Mouse (Mus musculus): ENCODE data around the gene Cmip. TPM values are rescaled to one million over a fixed set of nuclear protein-coding genes. Genes with fewer than 3 reads are reported as not detected.

Cmip gene
- polyA plus RNA-seq, 1 experiment = not detected

GRCm38 (mm10) chr8:117333619-117334018 is 76.8 kb downstream of the Cmip start:
- 51% methylated on average over 6 of the region's 6 CpGs for WGBS
- Histone ChIP-seq H3K27ac (ENCODE audit: insufficient read depth, low read depth, low read length) (peak overlapping the region; percentile 54), H3K4me3 (ENCODE audit: insufficient read depth, low read depth, low read length) (no peak overlapping the region), H3K4me1 (ENCODE audit: control insufficient read depth, insufficient read depth, low read length) (peaks cover 55% of the 10 kb centered on the region)
- TF ChIP-seq CTCF (IDR thresholded peaks at IDR 0.05; ENCODE audit: insufficient read depth, low read depth, low read length) = no peak

- Histone ChIP-seq H3K4me3 (ENCODE audit: insufficient read depth, low read depth, low read length) (no peak overlapping the region), H3K4me1 (ENCODE audit: control insufficient read depth, insufficient read depth, low read length) (peaks cover 50% of the 10 kb centered on the region), H3K27ac (ENCODE audit: insufficient read depth, low read depth, low read length) (peak overlapping the region; percentile 55)
- TF ChIP-seq POLR2A (IDR thresholded peaks at IDR 0.05; ENCODE audit: insufficient read depth, low read depth, low read length) (no peak), CTCF (IDR thresholded peaks at IDR 0.05; ENCODE audit: insufficient read depth, low read depth, low read length) (no peak)
- WGBS = 71% methylated on average over 10 of the region's 10 CpGs
Measured at GRCm38 (mm10) chr8:117334058-117334747, 77.3 kb downstream of the Cmip start.

GRCm38 (mm10) chr8:117334748-117335393 is 78.0 kb downstream of the Cmip start:
- no peak for TF ChIP-seq POLR2A (IDR thresholded peaks at IDR 0.05; ENCODE audit: insufficient read depth, low read depth, low read length)
- TF ChIP-seq CTCF (IDR thresholded peaks at IDR 0.05; ENCODE audit: insufficient read depth, low read depth, low read length) = no peak
- H3K4me3 ChIP-seq (ENCODE audit: insufficient read depth, low read depth, low read length) = no peak overlapping the region
- H3K27ac ChIP-seq (ENCODE audit: insufficient read depth, low read depth, low read length) = peak overlapping the region; percentile 73
- peaks cover 50% of the 10 kb centered on the region for H3K4me1 ChIP-seq (ENCODE audit: control insufficient read depth, insufficient read depth, low read length)
- 25% methylated on average over 14 of the region's 14 CpGs for WGBS

GRCm38 (mm10) chr8:117335423-117335822 is 78.6 kb downstream of the Cmip start:
- no peak for TF ChIP-seq CTCF (IDR thresholded peaks at IDR 0.05; ENCODE audit: insufficient read depth, low read depth, low read length)
- no peak for TF ChIP-seq POLR2A (IDR thresholded peaks at IDR 0.05; ENCODE audit: insufficient read depth, low read depth, low read length)
- H3K27ac ChIP-seq (ENCODE audit: insufficient read depth, low read depth, low read length) = peak overlapping the region; percentile 73
- no peak overlapping the region for H3K4me3 ChIP-seq (ENCODE audit: insufficient read depth, low read depth, low read length)
- 33% methylated on average over 8 of the region's 8 CpGs for WGBS
- peaks cover 50% of the 10 kb centered on the region for H3K4me1 ChIP-seq (ENCODE audit: control insufficient read depth, insufficient read depth, low read length)

GRCm38 (mm10) chr8:117337188-117337587 is 80.3 kb downstream of the Cmip start:
- peaks cover 41% of the 10 kb centered on the region for H3K4me1 ChIP-seq (ENCODE audit: control insufficient read depth, insufficient read depth, low read length)
- TF ChIP-seq POLR2A (IDR thresholded peaks at IDR 0.05; ENCODE audit: insufficient read depth, low read depth, low read length) (no peak), CTCF (IDR thresholded peaks at IDR 0.05; ENCODE audit: insufficient read depth, low read depth, low read length) (no peak)
- H3K4me3 ChIP-seq (ENCODE audit: insufficient read depth, low read depth, low read length) = no peak overlapping the region
- 92% methylated on average over 3 of the region's 3 CpGs for WGBS
- H3K27ac ChIP-seq (ENCODE audit: insufficient read depth, low read depth, low read length) = no peak overlapping the region

- H3K4me3 ChIP-seq (ENCODE audit: insufficient read depth, low read depth, low read length) = no peak overlapping the region
- peaks cover 39% of the 10 kb centered on the region for H3K4me1 ChIP-seq (ENCODE audit: control insufficient read depth, insufficient read depth, low read length)
- H3K27ac ChIP-seq (ENCODE audit: insufficient read depth, low read depth, low read length) = no peak overlapping the region
- WGBS = 63% methylated on average over 2 of the region's 2 CpGs
- TF ChIP-seq CTCF (IDR thresholded peaks at IDR 0.05; ENCODE audit: insufficient read depth, low read depth, low read length) = no peak
- TF ChIP-seq POLR2A (IDR thresholded peaks at IDR 0.05; ENCODE audit: insufficient read depth, low read depth, low read length) = no peak
Measured at GRCm38 (mm10) chr8:117338678-117339077, 81.8 kb downstream of the Cmip start.

- peaks cover 36% of the 10 kb centered on the region for H3K4me1 ChIP-seq (ENCODE audit: control insufficient read depth, insufficient read depth, low read length)
- H3K27ac ChIP-seq (ENCODE audit: insufficient read depth, low read depth, low read length) = no peak overlapping the region
- WGBS = 59% methylated on average over 19 of the region's 19 CpGs
- H3K4me3 ChIP-seq (ENCODE audit: insufficient read depth, low read depth, low read length) = no peak overlapping the region
- no peak for TF ChIP-seq CTCF (IDR thresholded peaks at IDR 0.05; ENCODE audit: insufficient read depth, low read depth, low read length)
- no peak for TF ChIP-seq POLR2A (IDR thresholded peaks at IDR 0.05; ENCODE audit: insufficient read depth, low read depth, low read length)
Measured at GRCm38 (mm10) chr8:117339296-117339957, 82.6 kb downstream of the Cmip start.

- Histone ChIP-seq H3K4me3 (ENCODE audit: insufficient read depth, low read depth, low read length) (no peak overlapping the region), H3K4me1 (ENCODE audit: control insufficient read depth, insufficient read depth, low read length) (peaks cover 34% of the 10 kb centered on the region), H3K27ac (ENCODE audit: insufficient read depth, low read depth, low read length) (no peak overlapping the region)
- TF ChIP-seq POLR2A (IDR thresholded peaks at IDR 0.05; ENCODE audit: insufficient read depth, low read depth, low read length) (no peak), CTCF (IDR thresholded peaks at IDR 0.05; ENCODE audit: insufficient read depth, low read depth, low read length) (no peak)
- WGBS = 63% methylated on average over 10 of the region's 12 CpGs
Measured at GRCm38 (mm10) chr8:117339958-117340651, 83.2 kb downstream of the Cmip start.
